Mouse (Mus musculus) G1E (cell line): ENCODE measurements around the gene Ccdc13. TPM values are rescaled to one million over a fixed set of nuclear protein-coding genes. Genes with fewer than 3 reads are reported as not detected.

Experiments used
- ATAC-seq: 2 replicates; pipeline ENCODE4 v1.8.0; 2016; ENCODE audit warnings: mild to moderate bottlenecking; ENCODE audit not compliant: insufficient number of reproducible peaks, poor library complexity, low FRiP score, severe bottlenecking; ENCODE audit errors: extremely low read depth
- DNase-seq: peaks from one replicate; pipeline ENCODE4 v3.0.0; 2012; ENCODE audit warnings: low spot score
- H3K27me3 ChIP-seq: 2 replicates; pipeline ENCODE4 v1.6.1; 2012; ENCODE audit warnings: mild to moderate bottlenecking, low read length, inconsistent platforms; ENCODE audit not compliant: insufficient read depth
- H3K36me3 ChIP-seq: replicated peaks from 2 replicates; pipeline ENCODE3; 2012; ENCODE audit warnings: mild to moderate bottlenecking, inconsistent platforms
- H3K4me1 ChIP-seq: 2 replicates; pipeline ENCODE4 v1.6.1; 2012; ENCODE audit warnings: low read depth, low read length, inconsistent platforms, mixed read lengths; ENCODE audit not compliant: insufficient read depth
- H3K4me3 ChIP-seq: 2 replicates; pipeline ENCODE4 v1.5.1; 2012; ENCODE audit warnings: low read depth, mild to moderate bottlenecking, inconsistent platforms, low read length, moderate library complexity, mixed read lengths
- H3K9me3 ChIP-seq: replicated peaks from 2 replicates; pipeline ENCODE4 v1.6.1; 2012; ENCODE audit warnings: inconsistent platforms
- CTCF ChIP-seq: IDR thresholded peaks from 2 replicates; pipeline ENCODE4 v1.5.1; 2012; ENCODE audit warnings: low read depth, low read length, inconsistent platforms, mixed read lengths
- GATA1 ChIP-seq: IDR thresholded peaks from 2 replicates; pipeline ENCODE4 v1.6.1; 2012; ENCODE audit warnings: borderline replicate concordance, low read length, inconsistent platforms, mixed read lengths
- GATA2 ChIP-seq: IDR thresholded peaks from 2 replicates; pipeline ENCODE4 v1.6.1; 2012; ENCODE audit warnings: low read depth, low read length, inconsistent platforms, borderline replicate concordance
- POLR2AphosphoS5 ChIP-seq: IDR thresholded peaks from 2 replicates; pipeline ENCODE4 v1.6.1; 2012; ENCODE audit warnings: low read depth, low read length, inconsistent platforms; ENCODE audit not compliant: insufficient replicate concordance
- TAL1 ChIP-seq: conservative IDR thresholded peaks from 2 replicates; pipeline ENCODE4 v1.6.1; 2012; ENCODE audit warnings: low read depth, low read length, inconsistent platforms, mixed read lengths
- polyA plus RNA-seq: library from polyadenylated mRNA; stranded (reverse); fragments of >175 nt; gene quantifications from 2 replicates; pipeline ENCODE4 v1.2.3, GENCODE M21; 2012
- total RNA-seq, 2 experiments: library from RNA; stranded (forward) in 1 of 2; stranded (reverse) in 1 of 2; fragments of 200-1000 nt in 1 of 2; fragments of >200 nt in 1 of 2; fragmentation: Nextera tagmentation in 1 of 2; gene quantifications; 2 replicates each; pipeline ENCODE4 v1.2.3; 2014 to 2017

The Ccdc13 gene
- total and polyA plus RNA-seq, 3 experiments, result 0.09 to 0.33 TPM; not detected in 1

DNA sequence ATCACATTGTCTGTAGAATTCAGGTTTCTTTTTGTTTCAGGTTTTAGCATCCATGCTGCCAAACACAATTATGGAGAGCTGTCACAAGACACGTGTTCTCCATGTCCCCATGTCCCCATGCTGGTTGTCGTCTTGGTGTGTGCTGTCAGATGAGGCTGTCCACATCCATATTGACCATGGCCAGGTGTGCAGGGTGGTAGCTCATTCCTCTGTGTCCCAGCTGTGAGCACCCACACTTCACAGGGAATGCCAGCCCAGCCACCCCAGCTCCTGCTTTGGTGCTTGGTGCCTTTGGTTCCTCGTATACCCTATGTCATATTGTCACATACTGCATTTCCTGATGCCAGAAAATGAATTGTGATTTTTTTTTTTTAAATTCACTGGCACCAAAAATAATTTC is 84.6 kb downstream of the Ccdc13 start:
- Histone ChIP-seq H3K36me3 (peaks cover 92% of the 10 kb centered on the region), H3K9me3 (no peaks in the 10 kb centered on the region), H3K27me3 (peaks cover 14% of the 10 kb centered on the region), H3K4me3 (no peak overlapping the region), H3K4me1 (peaks cover 21% of the 10 kb centered on the region)
- DNase-seq (no peak), ATAC-seq (no peak)
- TF ChIP-seq GATA1 (no peak), POLR2AphosphoS5 (no peak), CTCF (no peak), TAL1 (no peak), GATA2 (no peak)

DNA sequence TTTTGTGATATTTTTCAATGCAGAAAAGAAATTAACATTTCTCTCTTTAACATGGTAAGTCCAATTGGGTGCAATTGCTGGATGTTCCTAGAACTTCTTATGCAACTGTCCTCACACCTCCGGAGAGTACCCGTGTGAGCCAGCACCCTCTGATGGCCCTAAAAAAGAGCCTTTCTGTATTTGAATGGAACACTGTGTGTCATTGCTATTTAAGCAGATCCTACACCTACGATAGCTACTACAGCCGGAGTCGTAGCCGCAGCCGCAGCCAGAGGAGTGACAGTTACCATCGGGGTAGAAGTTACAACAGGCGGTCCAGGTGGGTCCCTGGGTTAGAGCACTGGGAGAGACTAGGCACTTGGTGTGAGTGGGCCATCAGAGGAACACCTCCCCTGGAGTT is 86.5 kb downstream of the Ccdc13 start:
- ATAC-seq (no peak), DNase-seq (no peak)
- peaks cover 97% of the 10 kb centered on the region for H3K36me3 ChIP-seq
- peaks cover 7% of the 10 kb centered on the region for H3K4me1 ChIP-seq
- TF ChIP-seq CTCF, result no peak
- no peak for TF ChIP-seq POLR2AphosphoS5
- TF ChIP-seq GATA1, result no peak
- no peak for TF ChIP-seq TAL1
- TF ChIP-seq GATA2, result no peak
- H3K4me3 ChIP-seq, result no peak overlapping the region
- no peaks in the 10 kb centered on the region for H3K9me3 ChIP-seq
- H3K27me3 ChIP-seq, result no peaks in the 10 kb centered on the region

Other genes with a start within 250 kb of the Ccdc13 start
- not detected in 2 replicates for gene Lyzl4, start 197.4 kb downstream of the Ccdc13 start, total RNA-seq (2014; fragmentation: Nextera tagmentation)
- not detected in 2 replicates for gene Lyzl4, start 197.4 kb downstream of the Ccdc13 start, total RNA-seq (2017)
- not detected in 2 replicates for gene Lyzl4, start 197.4 kb downstream of the Ccdc13 start, polyA plus RNA-seq
- not detected in 2 replicates for gene Vipr1, start 196.7 kb downstream of the Ccdc13 start, total RNA-seq (2014; fragmentation: Nextera tagmentation)
- gene Vipr1, start 196.7 kb downstream of the Ccdc13 start, total RNA-seq (2017), result under 0.01 and 0.52 TPM in 2 replicates
- not detected in 2 replicates for gene Vipr1, start 196.7 kb downstream of the Ccdc13 start, polyA plus RNA-seq
- gene Sec22c, start 134.0 kb downstream of the Ccdc13 start, total RNA-seq (2014; fragmentation: Nextera tagmentation), result 4.1 and 4.7 TPM in 2 replicates
- gene Sec22c, start 134.0 kb downstream of the Ccdc13 start, total RNA-seq (2017), result 3.0 and 3.6 TPM in 2 replicates
- 3.3 and 4.8 TPM in 2 replicates for gene Sec22c, start 134.0 kb downstream of the Ccdc13 start, polyA plus RNA-seq
- 12.9 and 19.0 TPM in 2 replicates for gene Ss18l2, start 129.1 kb downstream of the Ccdc13 start, total RNA-seq (2014; fragmentation: Nextera tagmentation)
- 39.7 and 52.8 TPM in 2 replicates for gene Ss18l2, start 129.1 kb downstream of the Ccdc13 start, total RNA-seq (2017)
- 7.1 and 9.7 TPM in 2 replicates for gene Ss18l2, start 129.1 kb downstream of the Ccdc13 start, polyA plus RNA-seq
- gene Nktr, start 120.3 kb downstream of the Ccdc13 start, total RNA-seq (2014; fragmentation: Nextera tagmentation), result 267 and 339 TPM in 2 replicates
- gene Nktr, start 120.3 kb downstream of the Ccdc13 start, total RNA-seq (2017), result 109 and 135 TPM in 2 replicates
- gene Nktr, start 120.3 kb downstream of the Ccdc13 start, polyA plus RNA-seq, result 22.6 and 33.2 TPM in 2 replicates
- not detected in 2 replicates for gene Zfp651, start 80.1 kb downstream of the Ccdc13 start, total RNA-seq (2014; fragmentation: Nextera tagmentation)
- gene Zfp651, start 80.1 kb downstream of the Ccdc13 start, total RNA-seq (2017), result 0.05 and 0.12 TPM in 2 replicates
- gene Zfp651, start 80.1 kb downstream of the Ccdc13 start, polyA plus RNA-seq, result 0.07 and 0.08 TPM in 2 replicates
- gene Klhl40, start 61.9 kb downstream of the Ccdc13 start, total RNA-seq (2014; fragmentation: Nextera tagmentation), result not detected in 2 replicates
- gene Klhl40, start 61.9 kb downstream of the Ccdc13 start, total RNA-seq (2017), result not detected in 2 replicates
- gene Klhl40, start 61.9 kb downstream of the Ccdc13 start, polyA plus RNA-seq, result not detected in 2 replicates
- not detected in 2 replicates for gene Hhatl, start 47.0 kb downstream of the Ccdc13 start, total RNA-seq (2014; fragmentation: Nextera tagmentation)
- gene Hhatl, start 47.0 kb downstream of the Ccdc13 start, total RNA-seq (2017), result not detected in 2 replicates
- not detected in 2 replicates for gene Hhatl, start 47.0 kb downstream of the Ccdc13 start, polyA plus RNA-seq
- 45.8 and 54.5 TPM in 2 replicates for gene Higd1a, start 18.9 kb upstream of the Ccdc13 start, total RNA-seq (2014; fragmentation: Nextera tagmentation)
- 114 and 136 TPM in 2 replicates for gene Higd1a, start 18.9 kb upstream of the Ccdc13 start, total RNA-seq (2017)
- 71.6 and 73.3 TPM in 2 replicates for gene Higd1a, start 18.9 kb upstream of the Ccdc13 start, polyA plus RNA-seq
- not detected in 2 replicates for gene Ackr2, start 58.9 kb upstream of the Ccdc13 start, total RNA-seq (2014; fragmentation: Nextera tagmentation)
- 0.11 and 0.12 TPM in 2 replicates for gene Ackr2, start 58.9 kb upstream of the Ccdc13 start, total RNA-seq (2017)
- not detected in 2 replicates for gene Ackr2, start 58.9 kb upstream of the Ccdc13 start, polyA plus RNA-seq
- gene Cyp8b1, start 76.8 kb upstream of the Ccdc13 start, total RNA-seq (2014; fragmentation: Nextera tagmentation), result not detected in 2 replicates
- gene Cyp8b1, start 76.8 kb upstream of the Ccdc13 start, total RNA-seq (2017), result 0.12 TPM in 1 of 2 replicates, not detected in the other
- gene Cyp8b1, start 76.8 kb upstream of the Ccdc13 start, polyA plus RNA-seq, result not detected in 2 replicates
- gene Fam198a, start 111.5 kb upstream of the Ccdc13 start, total RNA-seq (2014; fragmentation: Nextera tagmentation), result not detected in 2 replicates
- gene Fam198a, start 111.5 kb upstream of the Ccdc13 start, total RNA-seq (2017), result 0.17 TPM in 1 of 2 replicates, not detected in the other
- gene Fam198a, start 111.5 kb upstream of the Ccdc13 start, polyA plus RNA-seq, result not detected in 2 replicates
- not detected in 2 replicates for gene Pomgnt2, start 157.6 kb upstream of the Ccdc13 start, total RNA-seq (2014; fragmentation: Nextera tagmentation)
- gene Pomgnt2, start 157.6 kb upstream of the Ccdc13 start, total RNA-seq (2017), result 0.22 TPM in 1 of 2 replicates, not detected in the other
- not detected in 2 replicates for gene Pomgnt2, start 157.6 kb upstream of the Ccdc13 start, polyA plus RNA-seq